Mouse (Mus musculus) spleen, postnatal 4 days (tissue): ENCODE results near the gene Cmc4.
A peak's percentile ranks its signal among the peaks of the same experiment; 100 is the strongest.

ENCODE experiments used
- DNase-seq, 2 experiments: peaks; one replicate each; pipeline ENCODE4 v3.0.0; 2022; ENCODE audit warnings: low spot score in 2 of 2

The Cmc4 gene

DNA sequence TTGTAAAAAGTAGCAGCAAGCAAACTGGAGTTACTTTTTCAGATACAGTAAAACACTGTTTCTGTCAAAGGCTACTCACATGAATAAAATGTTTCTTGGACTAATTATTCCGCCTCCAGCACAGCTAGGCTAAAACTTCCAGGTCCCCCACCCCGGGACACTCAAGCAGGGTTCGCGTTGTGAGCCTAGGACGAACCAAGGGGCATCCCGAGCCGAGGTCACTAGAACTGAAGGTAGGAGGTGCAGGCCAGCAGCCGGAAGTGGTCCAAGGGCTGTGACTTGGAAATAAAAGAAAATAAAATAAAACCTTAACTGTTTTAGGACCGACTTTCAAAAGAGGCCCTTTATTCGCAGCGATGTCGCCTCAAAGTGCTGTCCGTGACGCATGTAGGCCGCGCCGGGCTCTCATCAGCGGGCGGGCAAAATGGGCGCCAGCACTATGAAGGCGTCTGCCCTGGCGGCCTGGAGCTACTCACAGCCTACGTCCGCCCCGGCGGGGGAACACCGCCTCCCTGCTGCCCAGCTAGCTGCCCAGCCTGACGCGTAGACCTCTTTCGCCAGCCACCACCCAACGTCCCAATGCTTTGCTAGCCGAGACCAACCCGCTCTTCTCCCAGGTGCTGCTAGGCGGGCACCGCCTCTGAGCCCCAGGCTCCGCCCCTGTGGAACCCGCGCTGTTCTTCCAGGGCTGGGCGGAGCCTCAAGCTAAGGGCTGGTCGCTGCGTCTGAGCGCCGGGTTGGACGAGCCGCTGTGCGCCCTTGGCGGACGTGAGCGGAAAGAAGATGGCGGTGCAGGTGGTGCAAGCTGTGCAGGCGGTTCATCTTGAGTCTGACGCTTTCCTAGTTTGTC is at the start of gene Cmc4, which contains the start of the genes Mtcp1 and Brcc3:
Gene Cmc4 (minus strand): TSS at position 649 of the 850 bp plus-strand sequence.
Gene Mtcp1 (minus strand): TSS at position 653 of the 850 bp plus-strand sequence.
Gene Brcc3 (plus strand): TSS at position 693 of the 850 bp plus-strand sequence.
- peak; percentile 89 to 91 for DNase-seq

DNA sequence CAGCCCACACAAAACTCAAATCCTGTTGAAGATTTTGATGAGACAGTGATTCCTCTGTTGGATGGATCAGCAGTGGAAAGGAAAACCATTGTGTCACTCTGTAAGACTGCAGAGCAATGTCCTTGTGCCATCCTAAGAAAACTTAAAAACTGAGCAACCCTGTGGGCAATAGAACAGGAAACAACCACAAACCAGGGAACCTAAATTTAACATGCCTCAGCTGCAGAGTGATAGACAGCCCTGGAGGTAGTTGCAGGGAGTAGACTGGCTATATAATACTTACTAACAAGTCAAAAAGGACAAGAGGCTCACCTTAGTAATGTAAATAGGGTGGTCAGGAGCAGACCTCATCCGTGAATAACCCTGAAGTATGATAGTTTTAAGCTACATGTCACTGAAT is 38.2 kb upstream of the Cmc4 start:
- no peak for DNase-seq

DNA sequence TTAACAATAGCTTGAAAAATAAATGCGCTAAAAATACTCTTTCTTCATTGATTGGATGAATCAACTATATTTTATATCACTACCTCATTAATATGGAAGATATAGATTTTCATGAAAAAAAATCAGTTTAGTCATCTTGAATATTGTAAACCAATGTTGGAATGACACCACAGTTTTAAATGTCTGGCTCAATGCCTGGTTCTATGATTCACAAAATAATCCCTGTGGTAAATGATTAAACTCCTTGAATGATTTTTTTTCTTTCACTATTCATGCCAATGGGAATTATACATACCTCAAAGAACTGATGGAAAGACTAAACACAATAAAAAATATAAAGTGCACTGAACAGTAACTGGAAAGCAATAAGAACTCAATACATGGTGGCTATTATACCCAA is 6.7 kb downstream of the Cmc4 start:
- DNase-seq: no peak

DNA sequence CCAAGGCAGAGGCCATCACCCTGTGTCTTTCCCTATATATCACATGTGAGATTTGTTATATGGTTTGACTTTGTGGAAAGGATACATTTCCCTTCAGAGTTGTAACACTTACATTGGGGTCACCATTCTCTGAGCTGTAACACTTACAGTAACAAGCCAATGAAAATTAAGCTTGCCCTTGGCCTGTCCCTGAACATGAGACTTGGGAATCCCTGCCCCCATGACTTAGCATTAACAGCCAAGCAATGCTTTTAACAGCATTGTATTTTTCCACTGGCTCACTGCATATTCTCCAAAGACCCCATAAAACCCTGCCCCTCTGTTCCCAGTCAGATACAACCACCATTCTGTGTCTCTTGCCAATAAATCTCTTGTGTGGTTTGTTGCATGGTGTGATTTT is 13.0 kb downstream of the Cmc4 start:
- no peak for DNase-seq

DNA sequence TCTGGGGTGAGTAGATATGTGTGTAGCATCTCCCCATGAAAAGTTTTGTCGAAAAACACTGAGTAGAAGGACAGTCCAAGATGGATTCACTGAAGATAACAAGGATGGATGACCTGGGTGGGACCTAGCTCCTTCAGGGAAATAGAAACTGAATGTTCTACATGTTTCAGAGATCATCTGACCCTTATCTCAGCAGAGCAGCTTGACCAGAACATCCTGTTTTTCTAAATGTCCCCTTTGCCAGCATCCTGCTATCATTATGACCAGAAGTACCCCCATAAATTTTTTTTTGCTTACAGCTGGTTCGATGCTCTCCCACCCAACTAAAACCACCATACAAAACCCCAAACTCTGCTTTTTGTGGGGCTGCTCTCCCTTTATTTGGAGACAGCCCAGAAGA is 13.7 kb downstream of the Cmc4 start:
- DNase-seq: no peak

DNA sequence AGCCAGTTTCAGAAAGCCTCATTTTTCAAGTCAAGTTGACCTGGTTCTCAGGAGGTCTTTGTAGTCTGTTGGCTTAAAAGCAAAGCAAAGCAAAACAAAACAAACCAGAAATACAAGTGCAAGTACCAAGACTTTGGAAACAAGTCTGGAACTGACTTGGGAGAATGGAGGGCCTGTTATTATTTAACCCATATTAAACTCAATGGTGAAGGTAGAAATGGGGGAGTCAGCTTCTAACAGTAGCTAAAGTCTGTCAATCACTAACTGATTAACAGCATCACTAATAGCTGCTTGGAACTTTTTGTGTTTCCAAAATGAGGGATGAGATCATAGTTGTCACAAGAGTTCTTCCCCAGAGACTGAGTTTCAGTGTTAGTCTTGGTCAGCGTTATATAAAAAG is 16.9 kb downstream of the Cmc4 start:
- no peak for DNase-seq

DNA sequence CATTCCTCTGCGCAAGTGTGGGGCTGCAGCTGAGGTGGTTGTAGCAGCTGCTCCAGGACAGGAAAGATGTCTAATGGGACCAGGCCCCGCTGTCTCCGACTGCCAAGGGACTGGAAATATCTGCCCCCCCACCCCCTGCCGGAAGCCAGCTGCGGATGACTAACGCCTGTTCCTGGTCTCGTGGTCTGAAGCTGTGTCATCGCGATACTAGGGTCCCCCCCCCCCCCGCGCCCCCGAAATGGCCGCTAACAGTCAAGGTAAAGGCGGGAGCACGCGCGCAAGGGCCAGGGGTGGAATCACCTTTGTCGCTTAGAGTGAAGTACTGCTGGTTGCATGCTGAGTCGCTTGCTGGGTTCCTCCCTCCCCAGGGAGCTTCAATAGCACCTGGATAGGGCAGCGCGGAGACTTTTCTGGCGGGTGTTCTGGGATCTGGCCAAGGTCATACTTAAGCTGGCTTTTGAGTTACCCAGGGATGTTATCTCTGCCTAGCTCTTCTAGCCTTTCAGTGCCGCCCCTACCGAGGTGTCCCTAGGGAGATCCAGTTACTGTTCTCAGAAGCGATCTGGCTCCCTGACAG is 34.1 kb downstream of the Cmc4 start, which contains the start of the genes Fundc2 and F8:
Gene Fundc2 (plus strand): TSS at position 205 of the 577 bp plus-strand sequence.
Gene F8 (minus strand): TSS at position 421 of the 577 bp plus-strand sequence.
- DNase-seq: peak; percentile 64 to 71

DNA sequence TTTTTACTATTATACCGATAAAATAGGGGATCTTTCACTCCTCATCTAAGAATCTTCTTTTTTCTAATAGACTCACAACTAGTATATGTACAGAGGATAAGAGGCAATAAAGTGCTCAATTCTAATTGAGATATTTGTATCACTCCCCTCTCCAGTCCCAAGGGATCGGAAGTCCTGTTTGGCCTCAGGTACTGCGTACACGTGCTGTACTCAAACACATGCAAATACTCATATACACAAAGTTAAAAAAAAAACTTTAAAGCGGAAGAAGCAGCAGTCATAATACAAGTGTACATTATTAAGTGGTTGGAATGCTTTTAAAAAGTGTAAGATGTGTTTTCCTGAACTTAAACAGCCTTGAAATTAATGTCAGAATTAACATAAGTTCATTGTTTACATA is 34.7 kb downstream of the Cmc4 start:
- no peak for DNase-seq

DNA sequence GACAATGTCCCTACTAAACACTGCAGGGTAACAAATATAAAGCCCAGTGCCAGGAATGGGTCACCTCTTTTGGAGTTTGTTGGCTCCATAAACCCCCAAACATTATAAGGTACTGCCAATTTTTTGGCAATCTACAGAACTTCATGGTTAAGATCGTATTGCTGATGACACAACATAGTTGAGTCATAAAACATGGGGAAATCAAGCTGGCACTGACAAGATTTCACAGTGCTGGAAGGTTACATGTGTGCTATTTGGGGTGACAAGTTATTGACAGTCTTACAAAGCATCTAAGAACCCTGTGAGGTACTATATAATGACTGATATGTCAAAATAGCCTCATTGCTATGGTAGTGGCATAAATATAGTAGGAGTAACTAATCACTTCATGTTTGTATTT is 35.2 kb downstream of the Cmc4 start:
- no peak for DNase-seq

DNA sequence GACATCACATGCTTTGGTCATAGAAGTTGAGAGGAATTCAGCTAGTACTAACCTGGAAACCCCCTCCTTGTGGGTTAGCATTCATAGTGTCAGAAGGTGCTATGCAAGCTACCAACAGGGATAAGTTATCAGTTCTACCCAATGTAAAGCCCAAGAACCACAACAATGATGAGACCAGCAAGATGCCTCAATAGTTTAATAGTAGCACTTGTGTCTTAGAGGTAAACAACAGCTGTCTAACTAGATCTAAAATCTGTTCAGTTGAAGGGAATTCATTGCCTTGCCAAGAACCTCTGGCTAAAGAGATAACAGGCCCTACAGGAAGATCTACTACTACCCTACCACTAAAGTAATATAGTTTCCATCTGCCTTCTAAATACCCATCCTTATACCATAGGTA is 39.6 kb downstream of the Cmc4 start:
- no peak for DNase-seq

DNA sequence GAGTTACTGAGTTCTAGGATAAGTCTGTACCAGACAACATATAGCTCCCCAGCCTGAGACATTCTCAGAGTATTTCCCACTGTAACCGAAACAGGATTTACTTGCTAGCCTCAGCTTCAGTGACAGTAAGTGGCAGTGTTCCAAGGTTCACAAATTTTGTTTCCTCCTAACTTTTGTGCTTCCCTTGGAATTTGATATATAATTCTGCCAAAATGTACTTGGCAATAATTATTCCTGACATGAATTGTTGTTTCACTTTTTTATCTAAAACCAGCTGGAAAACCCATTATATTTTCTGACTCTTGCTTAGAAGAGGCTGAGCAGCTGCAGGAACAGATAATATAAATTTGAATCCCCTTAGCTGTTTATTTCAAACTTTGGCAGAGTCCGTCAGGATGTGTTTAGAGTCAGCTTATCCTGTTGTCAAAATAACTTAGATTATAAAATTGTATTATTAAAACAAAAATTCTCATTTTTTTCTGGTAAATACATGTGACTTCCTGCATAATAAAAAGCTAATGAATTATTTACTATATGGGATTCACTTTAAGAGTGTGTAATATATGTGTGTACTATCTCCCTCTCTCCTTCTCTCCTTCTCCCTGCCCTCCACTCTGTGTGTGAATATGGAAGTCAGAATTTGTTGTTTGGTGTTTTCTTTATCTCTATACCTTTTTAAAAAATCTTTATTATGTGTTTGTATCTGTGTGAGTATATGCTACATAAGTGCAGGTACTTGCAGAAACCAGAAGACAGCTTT is 43.5 kb downstream of the Cmc4 start:
- DNase-seq: no peak

DNA sequence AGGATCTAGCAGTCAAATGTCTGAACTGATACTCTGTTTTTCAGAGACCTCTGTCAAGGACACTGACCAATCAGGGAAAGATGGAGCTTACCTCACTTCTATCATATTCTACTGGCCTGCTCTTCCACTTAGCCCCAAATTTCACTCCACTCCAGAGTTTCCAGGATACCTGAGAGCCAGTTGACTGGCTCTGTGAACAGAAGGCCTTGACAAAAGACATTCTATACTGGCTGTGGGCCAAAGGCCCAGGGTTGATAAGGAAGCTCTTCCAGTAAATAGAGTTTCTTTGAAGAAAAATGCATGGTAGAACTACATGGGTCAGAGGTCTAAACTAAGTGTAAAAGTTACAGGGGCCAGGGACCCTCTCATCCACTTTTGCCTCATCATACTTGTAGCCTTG is 46.2 kb downstream of the Cmc4 start:
- DNase-seq: peak in 1 of 2 experiments; percentile 11
